Mouse (Mus musculus) embryonic facial prominence, embryonic 11.5 days (tissue): ENCODE data around the gene Gclc. TPM values are rescaled to one million over a fixed set of nuclear protein-coding genes. Genes with fewer than 3 reads are reported as not detected.

Experiments
- ATAC-seq: fragments of 200-750 bp; cut with Nextera tagmentation; replicated peaks from 2 replicates; pipeline ENCODE4 v1.8.0; 2017; ENCODE audit warnings: low read depth; ENCODE audit not compliant: insufficient number of reproducible peaks, low FRiP score, low TSS enrichment
- DNase-seq: peaks from one replicate; pipeline ENCODE4 v3.0.0-alpha.2; 2015; ENCODE audit warnings: low spot score
- H3K27ac ChIP-seq: fragments of 300-500 bp; sonication (generic); replicated peaks from 2 replicates; pipeline ENCODE4 v1.5.1; 2014; ENCODE audit warnings: mild to moderate bottlenecking, low read depth, low read length, control low read depth
- H3K27me3 ChIP-seq: fragments of 300-500 bp; sonication (generic); 2 replicates; pipeline ENCODE4 v1.6.1; 2014; ENCODE audit warnings: mild to moderate bottlenecking, low read length, moderate library complexity, mixed read lengths; ENCODE audit not compliant: control insufficient read depth, insufficient read depth
- H3K36me3 ChIP-seq: fragments of 300-500 bp; sonication (generic); replicated peaks from 2 replicates; pipeline ENCODE4 v1.6.1; 2014; ENCODE audit warnings: low read depth, mild to moderate bottlenecking, low read length, moderate library complexity, mixed read lengths; ENCODE audit not compliant: control insufficient read depth, insufficient read depth
- H3K4me1 ChIP-seq: fragments of 300-500 bp; sonication (generic); 2 replicates; pipeline ENCODE4 v1.6.1; 2014; ENCODE audit warnings: low read length, mixed read lengths; ENCODE audit not compliant: control insufficient read depth, insufficient read depth
- H3K4me2 ChIP-seq: fragments of 300-500 bp; sonication (generic); 2 replicates; pipeline ENCODE4 v1.6.1; 2014; ENCODE audit warnings: low read depth, mild to moderate bottlenecking, control low read depth, low read length, moderate library complexity
- H3K4me3 ChIP-seq: fragments of 300-500 bp; sonication (generic); 2 replicates; pipeline ENCODE4 v1.5.1; 2014; ENCODE audit warnings: low read depth, low read length, control low read depth
- H3K9ac ChIP-seq: fragments of 300-500 bp; sonication (generic); replicated peaks from 2 replicates; pipeline ENCODE4 v1.6.1; 2014; ENCODE audit warnings: mild to moderate bottlenecking, control low read depth, low read length
- H3K9me3 ChIP-seq: fragments of 300-500 bp; sonication (generic); replicated peaks from 2 replicates; pipeline ENCODE4 v1.6.1; 2016; ENCODE audit warnings: mild to moderate bottlenecking, low read length, inconsistent platforms, mixed read lengths; ENCODE audit not compliant: control insufficient read depth
- WGBS: fragments of 180-500 bp; shearing (Covaris S2); extraction: QIAGEN DNeasy Blood & Tissue Kit; methylation state at CpG from one replicate; pipeline ENCODE4 v1.1.7; 2014; 5-methylcytosine and 5-hydroxymethylcytosine counted together
- polyA plus RNA-seq: library from polyadenylated mRNA; unstranded; fragments of >200 nt; fragmentation: Nextera tagmentation; extraction: Ambion mirVana; gene quantifications from 2 replicates; pipeline ENCODE4 v1.2.1, GENCODE M21; 2014

The Gclc gene
- polyA plus RNA-seq, 1 experiment from 2014 or later = 20.5 TPM

GRCm38 (mm10) chr9:77806426-77806825 is 52.1 kb downstream of the Gclc start:
- no peak for DNase-seq
- no peak overlapping the region for H3K27ac ChIP-seq
- no peak overlapping the region for H3K4me3 ChIP-seq
- ATAC-seq = peak; percentile 75
- peak overlapping the region; percentile 11; the same call in 1 of the 2 replicates for H3K4me2 ChIP-seq
- H3K9ac ChIP-seq = 0 out of 2 replicates have a peak overlapping the region, but pooled peaks have one; percentile 4
- H3K4me1 ChIP-seq = no peaks in the 10 kb centered on the region
- H3K36me3 ChIP-seq = no peaks in the 10 kb centered on the region
- H3K27me3 ChIP-seq = no peaks in the 10 kb centered on the region
- H3K9me3 ChIP-seq = no peaks in the 10 kb centered on the region
- WGBS = 40% methylated on average over 3 of the region's 3 CpGs

- 28% methylated on average over 12 of the region's 12 CpGs for WGBS
- Histone ChIP-seq H3K4me3 (no peak overlapping the region), H3K4me2 (peak overlapping the region; percentile 11; the same call in 1 of the 2 replicates), H3K36me3 (no peaks in the 10 kb centered on the region), H3K4me1 (no peaks in the 10 kb centered on the region), H3K27ac (no peak overlapping the region), H3K27me3 (no peaks in the 10 kb centered on the region), H3K9me3 (no peaks in the 10 kb centered on the region), H3K9ac (0 out of 2 replicates have a peak overlapping the region, but pooled peaks have one; percentile 4)
- peak; percentile 93 for DNase-seq
- ATAC-seq = peak; percentile 73
Observed at GRCm38 (mm10) chr9:77806842-77807668, 52.7 kb downstream of the Gclc start.

DNA sequence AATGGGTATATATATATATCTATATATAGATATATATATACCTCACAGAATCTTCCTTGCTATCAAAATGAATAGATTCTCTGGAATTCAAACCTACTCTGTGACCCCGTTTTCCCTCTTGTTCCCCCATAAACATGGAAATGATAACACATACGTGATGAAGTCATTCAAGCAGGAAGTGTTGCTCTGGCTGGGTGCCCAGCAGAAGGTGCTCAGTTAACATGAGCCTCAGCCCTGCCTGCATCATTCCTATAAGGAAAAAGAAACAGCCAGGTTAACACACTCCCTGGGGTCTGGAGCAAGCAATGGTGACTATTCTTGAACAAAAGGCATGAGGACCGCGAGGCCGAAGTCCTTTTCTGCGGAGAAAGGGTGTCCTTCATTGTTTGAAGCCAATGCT is 54.1 kb downstream of the Gclc start:
- ATAC-seq (no peak), DNase-seq (no peak)
- H3K4me3 ChIP-seq = no peak overlapping the region
- H3K9me3 ChIP-seq = no peaks in the 10 kb centered on the region
- H3K4me2 ChIP-seq = no peak overlapping the region
- 94% methylated on average over 6 of the region's 6 CpGs for WGBS
- H3K27me3 ChIP-seq = no peaks in the 10 kb centered on the region
- H3K27ac ChIP-seq = no peak overlapping the region
- no peak overlapping the region for H3K9ac ChIP-seq
- H3K4me1 ChIP-seq = no peaks in the 10 kb centered on the region
- no peaks in the 10 kb centered on the region for H3K36me3 ChIP-seq

DNA sequence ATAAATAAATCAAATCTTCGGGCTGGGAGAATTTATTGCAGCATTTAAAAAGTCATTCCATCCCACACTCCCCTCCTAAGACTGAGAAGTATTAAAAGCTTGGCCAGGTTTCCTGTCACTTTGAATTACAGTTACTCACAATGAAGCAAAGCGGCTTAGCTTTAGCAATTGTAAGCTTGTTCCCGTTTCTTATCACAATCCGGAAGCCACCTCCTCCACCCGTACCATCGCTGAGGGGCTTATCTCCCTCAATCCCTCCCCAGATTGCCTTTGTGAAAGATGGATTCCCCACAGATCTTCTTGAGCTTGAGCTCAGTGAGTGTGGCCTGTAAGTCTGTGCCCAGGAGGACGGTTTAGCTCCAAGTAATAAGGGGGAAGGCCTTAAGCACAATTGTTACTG is 64.5 kb downstream of the Gclc start:
- ATAC-seq = no peak
- Histone ChIP-seq H3K4me2 (no peak overlapping the region), H3K36me3 (no peaks in the 10 kb centered on the region), H3K27ac (no peak overlapping the region), H3K9me3 (no peaks in the 10 kb centered on the region), H3K4me3 (no peak overlapping the region), H3K9ac (no peak overlapping the region), H3K27me3 (no peaks in the 10 kb centered on the region), H3K4me1 (no peaks in the 10 kb centered on the region)
- WGBS = 76% methylated on average over 7 of the region's 7 CpGs
- DNase-seq = no peak

- H3K27ac ChIP-seq = no peak overlapping the region
- ATAC-seq (no peak), DNase-seq (no peak)
- no peak overlapping the region for H3K9ac ChIP-seq
- no peak overlapping the region for H3K4me2 ChIP-seq
- no peaks in the 10 kb centered on the region for H3K36me3 ChIP-seq
- no peaks in the 10 kb centered on the region for H3K4me1 ChIP-seq
- H3K4me3 ChIP-seq = no peak overlapping the region
- H3K9me3 ChIP-seq = no peaks in the 10 kb centered on the region
- no peaks in the 10 kb centered on the region for H3K27me3 ChIP-seq
- 72% methylated on average over 2 of the region's 2 CpGs for WGBS
Observed at GRCm38 (mm10) chr9:77819318-77819717, 65.0 kb downstream of the Gclc start.

GRCm38 (mm10) chr9:77820836-77821235 is 66.5 kb downstream of the Gclc start:
- H3K9ac ChIP-seq = no peak overlapping the region
- H3K9me3 ChIP-seq = no peaks in the 10 kb centered on the region
- ATAC-seq = no peak
- no peak for DNase-seq
- H3K27ac ChIP-seq = no peak overlapping the region
- no peaks in the 10 kb centered on the region for H3K27me3 ChIP-seq
- no peaks in the 10 kb centered on the region for H3K36me3 ChIP-seq
- no peak overlapping the region for H3K4me2 ChIP-seq
- WGBS = 68% methylated on average over 4 of the region's 4 CpGs
- peaks cover 2% of the 10 kb centered on the region; the same call in 1 of the 2 replicates for H3K4me1 ChIP-seq
- no peak overlapping the region for H3K4me3 ChIP-seq

GRCm38 (mm10) chr9:77825380-77825961 is 71.1 kb downstream of the Gclc start:
- Histone ChIP-seq H3K9ac (no peak overlapping the region), H3K9me3 (no peaks in the 10 kb centered on the region), H3K36me3 (no peaks in the 10 kb centered on the region), H3K27ac (no peak overlapping the region), H3K4me3 (no peak overlapping the region), H3K27me3 (no peaks in the 10 kb centered on the region), H3K4me1 (peaks cover 2% of the 10 kb centered on the region; the same call in 1 of the 2 replicates), H3K4me2 (no peak overlapping the region; the same call in 1 of the 2 replicates)
- 0 out of 2 replicates have a peak, but pooled peaks have one; percentile 52 for ATAC-seq
- 12% methylated on average over 7 of the region's 7 CpGs for WGBS
- DNase-seq = peak; percentile 61

DNA sequence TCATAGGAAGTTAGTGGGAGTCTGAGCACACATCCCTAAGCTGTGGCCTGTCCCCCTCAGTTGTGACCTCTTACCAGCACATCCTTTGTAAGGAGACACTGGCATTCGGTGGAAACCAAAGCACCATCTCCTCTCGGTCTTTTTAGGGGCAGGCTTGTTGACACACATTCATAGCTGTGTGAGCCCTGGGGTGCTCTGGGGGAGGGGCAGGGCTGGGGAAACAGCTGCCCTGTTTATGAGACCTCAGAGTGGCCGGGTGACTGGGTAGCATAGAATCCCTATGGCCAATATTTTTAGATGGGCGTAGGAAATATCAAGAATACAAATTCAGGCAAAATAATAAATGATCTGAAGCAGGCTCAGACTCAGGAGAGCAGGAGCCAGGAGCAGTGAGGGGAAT is 71.9 kb downstream of the Gclc start:
- H3K27ac ChIP-seq = no peak overlapping the region
- H3K4me1 ChIP-seq = peaks cover 2% of the 10 kb centered on the region; the same call in 1 of the 2 replicates
- H3K9me3 ChIP-seq = no peaks in the 10 kb centered on the region
- H3K9ac ChIP-seq = no peak overlapping the region
- ATAC-seq (no peak), DNase-seq (no peak)
- WGBS = 22% methylated on average over 4 of the region's 4 CpGs
- H3K27me3 ChIP-seq = no peaks in the 10 kb centered on the region
- H3K4me3 ChIP-seq = no peak overlapping the region
- H3K4me2 ChIP-seq = no peak overlapping the region
- no peaks in the 10 kb centered on the region for H3K36me3 ChIP-seq
